Mouse (Mus musculus) forebrain, embryonic 13.5 days (tissue): ENCODE measurements around the gene Vmn1r29. TPM values are rescaled to one million over a fixed set of nuclear protein-coding genes. Genes with fewer than 3 reads are reported as not detected.
"Not testable (repeated sequence)": the region's sequence is repeated elsewhere in the genome, so short reads cannot be mapped to it uniquely, and the experiment has no call there.

Source experiments
- ATAC-seq: fragments of 200-750 bp; cut with Nextera tagmentation; 2 replicates; pipeline ENCODE4 v1.8.0; 2017
- H3K27ac ChIP-seq: fragments of 300-500 bp; sonication (generic); 2 replicates; pipeline ENCODE4 v1.5.1; 2015; ENCODE audit warnings: inconsistent platforms, mild to moderate bottlenecking, moderate library complexity
- H3K27me3 ChIP-seq: fragments of 300-500 bp; sonication (generic); 2 replicates; pipeline ENCODE4 v1.6.1; 2015; ENCODE audit warnings: mild to moderate bottlenecking, inconsistent platforms
- H3K36me3 ChIP-seq: fragments of 300-500 bp; sonication (generic); 2 replicates; pipeline ENCODE4 v1.6.1; 2015; ENCODE audit warnings: mild to moderate bottlenecking, inconsistent platforms; ENCODE audit not compliant: poor library complexity, severe bottlenecking
- H3K4me1 ChIP-seq: fragments of 300-500 bp; sonication (generic); 2 replicates; pipeline ENCODE4 v1.6.1; 2015; ENCODE audit warnings: inconsistent platforms
- H3K4me2 ChIP-seq: fragments of 300-500 bp; sonication (generic); 2 replicates; pipeline ENCODE4 v1.6.1; 2015; ENCODE audit warnings: inconsistent platforms, mild to moderate bottlenecking, moderate library complexity
- H3K4me3 ChIP-seq: fragments of 300-500 bp; sonication (generic); 2 replicates; pipeline ENCODE4 v1.5.1; 2015; ENCODE audit warnings: mild to moderate bottlenecking, inconsistent platforms
- H3K9ac ChIP-seq: fragments of 300-500 bp; sonication (generic); 2 replicates; pipeline ENCODE4 v1.6.1; 2015; ENCODE audit warnings: mild to moderate bottlenecking, inconsistent platforms
- H3K9me3 ChIP-seq: fragments of 300-500 bp; sonication (generic); replicated peaks from 2 replicates; pipeline ENCODE4 v1.6.1; 2016; ENCODE audit warnings: inconsistent platforms
- WGBS: fragments of 180-500 bp; shearing (Covaris S2); methylation state at CpG from one replicate; pipeline ENCODE4 v1.1.7; 2015; 5-methylcytosine and 5-hydroxymethylcytosine counted together
- polyA plus RNA-seq: library from polyadenylated mRNA; unstranded; fragments of >200 nt; fragmentation: Nextera tagmentation; extraction: Ambion mirVana; gene quantifications from 2 replicates; pipeline ENCODE4 v1.2.1, GENCODE M21; 2015

Vmn1r29 gene
- polyA plus RNA-seq, result not detected in 2 replicates

GRCm38 (mm10) chr6:58301249-58301648 is at the start of gene Vmn1r29:
Gene Vmn1r29 (plus strand): TSS chr6:58301549.
- Histone ChIP-seq H3K4me1 (no peaks in the 10 kb centered on the region), H3K36me3 (no peaks in the 10 kb centered on the region), H3K27me3 (no peaks in the 10 kb centered on the region), H3K4me2 (no peak within 1 kb of the TSS), H3K4me3 (no peak within 1 kb of the TSS), H3K9me3 (no peaks in the 10 kb centered on the region), H3K27ac (no peak within 1 kb of the TSS), H3K9ac (no peak within 1 kb of the TSS)
- ATAC-seq, result no peak

DNA sequence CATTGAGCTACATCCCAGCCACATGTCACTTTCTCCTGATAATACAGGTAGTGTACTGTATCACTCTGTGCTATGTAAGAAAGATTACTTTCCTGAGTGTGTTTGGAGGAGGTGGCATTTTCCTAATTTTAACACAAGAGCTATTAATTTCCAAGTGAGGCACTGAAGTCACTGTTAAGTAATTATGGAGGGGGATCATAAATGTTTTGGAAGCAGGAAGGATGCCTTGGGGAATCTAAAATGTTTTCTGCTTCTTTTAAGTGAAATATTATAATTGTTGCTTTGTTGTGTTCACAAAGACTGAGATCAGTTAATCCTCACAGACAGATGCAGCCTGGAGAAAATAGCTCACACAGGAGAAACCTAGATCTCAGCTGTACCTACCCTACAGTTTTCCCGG is 39.6 kb upstream of the Vmn1r29 start, which contains the start of gene Vmn1r28:
Vmn1r28 (plus strand) TSS at position 301 of the 400 bp plus-strand sequence.
- Histone ChIP-seq H3K9ac (no peak within 1 kb of the TSS), H3K4me2 (no peak within 1 kb of the TSS), H3K4me1 (no peaks in the 10 kb centered on the region), H3K36me3 (no peaks in the 10 kb centered on the region), H3K4me3 (no peak within 1 kb of the TSS), H3K27me3 (no peaks in the 10 kb centered on the region), H3K27ac (no peak within 1 kb of the TSS), H3K9me3 (no peaks in the 10 kb centered on the region)
- ATAC-seq, result no peak
- WGBS, result 93% methylated on average over 1 of the region's 1 CpGs

DNA sequence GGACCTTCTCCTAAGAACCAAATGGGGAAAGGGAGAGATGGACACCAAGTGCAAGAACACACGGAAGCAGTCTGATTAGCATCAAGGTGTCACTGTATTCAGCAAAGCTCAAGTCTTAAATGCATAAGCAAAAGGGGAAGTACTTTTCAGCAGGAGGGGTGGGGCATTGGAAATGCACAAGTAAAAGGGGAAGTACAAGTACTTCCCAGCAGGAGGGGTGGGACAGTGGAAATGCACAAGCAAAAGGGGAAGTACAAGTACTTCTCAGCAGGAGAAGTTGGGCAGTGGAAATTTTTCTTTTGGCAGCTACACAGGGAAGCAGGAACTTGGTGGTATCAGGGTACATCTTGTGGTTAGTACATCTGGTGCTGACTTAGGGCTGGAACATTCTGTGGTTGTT is 21.7 kb upstream of the Vmn1r29 start:
- H3K4me2 ChIP-seq, H3K4me1 ChIP-seq, H3K9ac ChIP-seq, H3K9me3 ChIP-seq, H3K27ac ChIP-seq, H3K36me3 ChIP-seq, H3K27me3 ChIP-seq, ATAC-seq, H3K4me3 ChIP-seq: not testable (repeated sequence)
- 94% methylated on average over 1 of the region's 1 CpGs for WGBS

DNA sequence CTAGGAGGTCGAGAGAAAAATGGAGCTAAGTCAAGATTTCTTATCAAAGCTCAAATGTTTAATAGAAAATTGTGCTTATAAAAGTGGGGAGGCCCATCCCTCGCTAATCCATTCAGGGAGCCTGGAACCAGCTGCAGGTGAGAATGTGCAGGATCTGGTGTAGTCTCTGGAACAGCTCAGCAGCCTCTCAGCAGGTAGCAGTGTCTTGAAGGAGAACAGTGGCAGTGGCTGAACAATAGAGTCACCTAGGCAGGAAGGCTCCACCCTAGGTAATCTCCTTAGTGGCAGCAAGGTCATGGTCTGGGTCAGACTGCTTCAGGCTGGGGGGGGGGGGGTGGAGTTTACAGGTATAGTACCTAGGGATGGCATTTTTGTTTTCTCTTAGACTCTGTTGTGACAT is 9.1 kb upstream of the Vmn1r29 start:
- 64% methylated on average over 2 of the region's 2 CpGs for WGBS
- Histone ChIP-seq H3K4me2 (no peak overlapping the region), H3K4me1 (no peaks in the 10 kb centered on the region), H3K9ac (no peak overlapping the region), H3K4me3 (no peak overlapping the region), H3K36me3 (no peaks in the 10 kb centered on the region), H3K27me3 (no peaks in the 10 kb centered on the region), H3K9me3 (no peaks in the 10 kb centered on the region), H3K27ac (no peak overlapping the region)
- no peak for ATAC-seq

DNA sequence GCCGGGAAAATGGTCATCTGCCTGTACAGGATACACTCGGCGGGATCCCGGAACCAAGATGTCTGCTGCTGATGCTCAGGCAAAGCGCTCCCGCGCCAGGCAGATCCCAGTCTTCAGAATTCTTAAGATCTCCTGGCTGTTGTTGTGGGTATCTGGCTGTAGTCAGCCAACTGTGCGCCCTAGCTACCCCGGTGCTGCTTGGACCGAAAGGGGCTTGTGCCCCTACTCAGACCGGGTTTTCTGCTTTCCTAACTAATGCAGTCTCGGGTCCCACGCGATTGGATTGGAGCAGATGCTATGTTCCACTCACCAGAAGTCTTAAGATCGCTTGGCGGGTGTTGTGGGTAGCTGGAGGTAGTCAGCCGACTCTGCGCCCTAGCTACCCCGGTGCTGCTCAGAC is 2.8 kb upstream of the Vmn1r29 start:
- not testable (repeated sequence) for H3K27ac ChIP-seq, H3K9ac ChIP-seq, H3K9me3 ChIP-seq, H3K4me2 ChIP-seq, ATAC-seq, H3K27me3 ChIP-seq, H3K4me3 ChIP-seq, H3K36me3 ChIP-seq, H3K4me1 ChIP-seq
- 88% methylated on average over 19 of the region's 19 CpGs for WGBS

- not testable (repeated sequence) for H3K4me3 ChIP-seq, H3K27ac ChIP-seq, ATAC-seq, H3K36me3 ChIP-seq, H3K9ac ChIP-seq, H3K27me3 ChIP-seq, H3K4me2 ChIP-seq, H3K4me1 ChIP-seq
- whole genome bisulfite sequencing, result 85% methylated on average over 17 of the region's 17 CpGs
- H3K9me3 ChIP-seq, result peaks cover 11% of the 10 kb centered on the region; the same call in 1 of the 2 replicates
Measured at GRCm38 (mm10) chr6:58330686-58331085, 29.3 kb downstream of the Vmn1r29 start.

Other genes with a start within 250 kb of the Vmn1r29 start
- gene Vmn1r27, start 82.7 kb upstream of the Vmn1r29 start, polyA plus RNA-seq, result not detected in 2 replicates
- gene Vmn1r28, start 39.5 kb upstream of the Vmn1r29 start, polyA plus RNA-seq, result not detected in 2 replicates
- gene Vmn1r30, start 141.8 kb downstream of the Vmn1r29 start, polyA plus RNA-seq, result not detected in 2 replicates
- not detected in 2 replicates for gene Vmn1r31, start 173.8 kb downstream of the Vmn1r29 start, polyA plus RNA-seq